Mouse (Mus musculus) intestine, postnatal 0 days (tissue): ENCODE data around the gene Znrd1. TPM values are rescaled to one million over a fixed set of nuclear protein-coding genes. Genes with fewer than 3 reads are reported as not detected.

Experiments used
- ATAC-seq: fragments of 200-750 bp; cut with Nextera tagmentation; 2 replicates; pipeline ENCODE4 v1.8.0; 2017; ENCODE audit warnings: mild to moderate bottlenecking, moderate TSS enrichment, moderate library complexity
- H3K27ac ChIP-seq: fragments of 300-500 bp; sonication (generic); 2 replicates; pipeline ENCODE4 v1.5.1; 2014; ENCODE audit warnings: mild to moderate bottlenecking, low read depth, low read length, moderate library complexity
- H3K27me3 ChIP-seq: fragments of 300-500 bp; sonication (generic); replicated peaks from 2 replicates; pipeline ENCODE4 v1.6.1; 2014; ENCODE audit warnings: low read length, mixed read lengths; ENCODE audit not compliant: control insufficient read depth, insufficient read depth
- H3K36me3 ChIP-seq: fragments of 300-500 bp; sonication (generic); 2 replicates; pipeline ENCODE4 v1.6.1; 2014; ENCODE audit warnings: mild to moderate bottlenecking, moderate library complexity; ENCODE audit not compliant: control insufficient read depth, insufficient read depth
- H3K4me1 ChIP-seq: fragments of 300-500 bp; sonication (generic); replicated peaks from 2 replicates; pipeline ENCODE4 v1.6.1; 2014; ENCODE audit warnings: antibody characterized with exemption, low read length, mixed read lengths; ENCODE audit not compliant: control insufficient read depth, insufficient read depth
- H3K4me2 ChIP-seq: fragments of 300-500 bp; sonication (generic); replicated peaks from 2 replicates; pipeline ENCODE4 v1.6.1; 2014; ENCODE audit warnings: low read depth, mild to moderate bottlenecking, moderate library complexity
- H3K4me3 ChIP-seq: fragments of 300-500 bp; sonication (generic); 2 replicates; pipeline ENCODE4 v1.5.1; 2014; ENCODE audit warnings: low read depth, low read length
- H3K9ac ChIP-seq: fragments of 300-500 bp; sonication (generic); 2 replicates; pipeline ENCODE4 v1.6.1; 2014; ENCODE audit warnings: mild to moderate bottlenecking, low read depth, low read length
- H3K9me3 ChIP-seq: fragments of 300-500 bp; sonication (generic); 2 replicates; pipeline ENCODE4 v1.6.1; 2016; ENCODE audit warnings: mixed run types; ENCODE audit not compliant: control insufficient read depth
- CTCF ChIP-seq: sonication (generic); IDR thresholded peaks from 2 replicates; pipeline ENCODE4 v1.5.1; 2016; ENCODE audit warnings: low read depth, mild to moderate bottlenecking, control low read depth, antibody characterized with exemption, moderate library complexity
- WGBS: fragments of 180-500 bp; shearing (Covaris S2); extraction: QIAGEN DNeasy Blood & Tissue Kit; methylation state at CpG from one replicate; pipeline ENCODE4 v1.1.7; 2014; 5-methylcytosine and 5-hydroxymethylcytosine counted together
- polyA plus RNA-seq: library from polyadenylated mRNA; unstranded; fragments of >200 nt; fragmentation: Nextera tagmentation; extraction: Ambion mirVana; gene quantifications from 2 replicates; pipeline ENCODE4 v1.2.1, GENCODE M21; 2015

Znrd1 gene
- polyA plus RNA-seq, 1 experiment from 2014 or later = 59.1 TPM

GRCm38 (mm10) chr17:36944121-36944775 is 14.1 kb downstream of the Znrd1 start:
- H3K27ac ChIP-seq = no peak overlapping the region
- 32% methylated on average over 9 of the region's 9 CpGs for WGBS
- H3K9me3 ChIP-seq = no peaks in the 10 kb centered on the region
- H3K4me2 ChIP-seq = no peak overlapping the region
- H3K36me3 ChIP-seq = peaks cover 9% of the 10 kb centered on the region; the same call in 1 of the 2 replicates
- H3K4me1 ChIP-seq = no peaks in the 10 kb centered on the region; the same call in 1 of the 2 replicates
- ATAC-seq = 0 out of 2 replicates have a peak, but pooled peaks have one; percentile 14
- TF ChIP-seq CTCF = peak; percentile 48
- peaks cover 35% of the 10 kb centered on the region for H3K27me3 ChIP-seq
- H3K9ac ChIP-seq = no peak overlapping the region
- H3K4me3 ChIP-seq = 0 out of 2 replicates have a peak overlapping the region, but pooled peaks have one; percentile 3

DNA sequence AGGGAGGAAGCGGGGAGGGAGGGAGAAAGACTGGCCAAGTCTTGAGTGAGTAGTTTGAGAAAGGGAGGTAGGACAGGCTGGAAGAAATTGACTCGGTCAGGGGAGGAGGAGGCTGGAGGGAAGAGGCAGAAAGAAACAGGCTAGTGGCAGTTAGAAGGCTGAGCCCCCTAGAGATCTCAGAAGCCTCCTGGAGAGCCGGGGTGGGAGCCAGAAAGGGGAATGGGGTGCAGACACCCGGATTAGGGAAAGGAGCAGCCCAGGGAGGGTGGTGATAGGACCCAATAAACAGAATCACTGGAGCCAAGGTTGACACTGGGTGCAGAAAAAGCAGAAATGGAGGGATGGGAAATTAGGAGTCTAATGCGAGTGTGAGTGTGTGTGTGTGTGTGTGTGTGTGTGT is 14.7 kb downstream of the Znrd1 start:
- Histone ChIP-seq H3K9ac (no peak overlapping the region), H3K36me3 (peaks cover 4% of the 10 kb centered on the region; the same call in 1 of the 2 replicates), H3K9me3 (no peaks in the 10 kb centered on the region), H3K4me2 (no peak overlapping the region), H3K4me1 (no peaks in the 10 kb centered on the region; the same call in 1 of the 2 replicates), H3K27ac (no peak overlapping the region), H3K4me3 (peak overlapping the region; percentile 45), H3K27me3 (peaks cover 35% of the 10 kb centered on the region)
- ATAC-seq = no peak
- TF ChIP-seq CTCF = no peak
- WGBS = 30% methylated on average over 5 of the region's 5 CpGs

DNA sequence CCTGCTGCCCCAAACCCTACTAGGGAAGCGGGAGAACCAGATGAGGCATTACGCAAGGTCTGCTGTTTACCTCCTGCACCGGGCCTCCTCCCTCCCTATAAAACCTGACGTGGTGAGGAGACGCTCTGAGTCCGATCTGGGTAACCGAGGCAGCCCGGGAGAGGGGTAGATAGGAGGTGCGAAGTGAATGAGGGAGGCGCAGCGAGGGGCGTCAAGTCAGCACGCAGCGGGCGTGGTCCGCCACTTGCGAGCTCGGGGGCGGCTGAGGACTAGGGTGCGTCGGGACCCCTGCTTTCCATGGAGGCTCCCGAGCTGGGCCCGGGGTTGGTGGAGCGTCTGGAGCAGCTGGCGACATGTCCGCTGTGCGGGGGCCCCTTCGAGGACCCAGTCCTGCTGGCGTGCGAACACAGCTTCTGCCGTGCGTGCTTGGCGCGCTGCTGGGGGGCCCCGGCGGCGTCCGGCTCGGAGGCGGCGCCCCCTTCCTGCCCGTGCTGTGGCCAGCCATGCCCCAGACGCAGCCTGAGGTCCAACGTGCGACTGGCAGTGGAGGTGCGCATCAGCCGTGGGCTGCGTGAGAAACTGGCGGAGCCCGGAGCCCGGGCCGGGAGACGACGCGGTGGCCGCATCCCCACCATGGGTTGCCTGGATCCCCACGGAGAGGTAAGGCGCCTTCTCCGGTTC is 15.4 kb downstream of the Znrd1 start, which contains the start of gene Rnf39:
TSS of gene Rnf39 (plus strand) at position 128 of the 681 bp plus-strand sequence.
- H3K9me3 ChIP-seq = no peaks in the 10 kb centered on the region
- 0 out of 2 replicates have a peak, but pooled peaks have one; percentile 6 for TF ChIP-seq CTCF
- peak within 1 kb of the TSS; percentile 81 for H3K4me2 ChIP-seq
- no peaks in the 10 kb centered on the region; the same call in 1 of the 2 replicates for H3K4me1 ChIP-seq
- WGBS = 2% methylated on average over 59 of the region's 59 CpGs
- H3K4me3 ChIP-seq = peak within 1 kb of the TSS; percentile 45
- ATAC-seq = peak; percentile 71
- peaks cover 35% of the 10 kb centered on the region for H3K27me3 ChIP-seq
- H3K27ac ChIP-seq = no peak within 1 kb of the TSS; the same call in 1 of the 2 replicates
- H3K36me3 ChIP-seq = no peaks in the 10 kb centered on the region
- peak within 1 kb of the TSS; percentile 45; the same call in 1 of the 2 replicates for H3K9ac ChIP-seq

DNA sequence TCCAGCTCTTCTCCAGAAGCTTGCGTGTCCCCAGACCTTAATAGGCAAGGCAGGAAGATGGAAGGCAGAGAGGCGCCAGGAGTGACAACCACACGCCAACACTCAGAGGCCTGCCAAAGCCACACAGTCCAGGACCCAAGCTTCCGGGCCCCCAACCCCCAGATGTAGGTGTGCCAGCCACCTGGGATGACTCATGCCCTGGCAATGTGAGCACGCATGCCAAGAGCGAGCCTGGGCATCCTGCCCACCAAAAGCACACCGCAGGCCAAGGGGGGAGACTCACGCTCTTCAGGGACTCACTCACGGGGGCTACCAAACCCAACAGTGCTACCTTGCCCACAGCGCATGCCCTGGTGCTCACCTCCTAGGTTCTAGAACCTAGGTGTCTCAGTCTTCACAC is 16.0 kb downstream of the Znrd1 start:
- peak overlapping the region; percentile 45 for H3K4me3 ChIP-seq
- WGBS = 43% methylated on average over 10 of the region's 10 CpGs
- H3K36me3 ChIP-seq = no peaks in the 10 kb centered on the region
- no peak for TF ChIP-seq CTCF
- H3K9me3 ChIP-seq = no peaks in the 10 kb centered on the region
- no peaks in the 10 kb centered on the region; the same call in 1 of the 2 replicates for H3K4me1 ChIP-seq
- H3K27ac ChIP-seq = no peak overlapping the region
- ATAC-seq = peak; percentile 62
- H3K27me3 ChIP-seq = peaks cover 35% of the 10 kb centered on the region
- peak overlapping the region; percentile 81 for H3K4me2 ChIP-seq
- 0 out of 2 replicates have a peak overlapping the region, but pooled peaks have one; percentile 45 for H3K9ac ChIP-seq

DNA sequence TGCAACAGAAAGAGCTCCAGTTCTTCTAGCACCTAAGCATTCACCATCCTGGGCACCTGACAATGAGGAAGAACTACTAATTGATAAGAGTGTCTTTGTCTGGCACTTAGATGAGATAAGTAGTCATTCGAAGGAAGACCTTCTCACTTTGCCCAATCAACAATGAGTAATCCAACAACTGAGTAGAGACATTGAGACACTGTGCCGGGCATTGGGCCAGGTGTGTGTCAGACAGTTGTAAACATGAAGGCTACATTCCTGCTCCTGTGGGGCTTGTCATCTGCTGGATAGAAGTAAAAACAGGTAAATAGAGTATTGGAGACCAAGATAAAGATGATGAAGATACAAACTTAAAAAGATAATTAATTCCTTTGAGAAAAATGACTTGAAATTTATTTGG is 20.3 kb downstream of the Znrd1 start:
- no peak overlapping the region for H3K4me3 ChIP-seq
- H3K27me3 ChIP-seq = peaks cover 9% of the 10 kb centered on the region
- no peak for ATAC-seq
- H3K36me3 ChIP-seq = no peaks in the 10 kb centered on the region
- TF ChIP-seq CTCF = no peak
- H3K9me3 ChIP-seq = no peaks in the 10 kb centered on the region
- 30% methylated on average over 2 of the region's 2 CpGs for WGBS
- H3K4me2 ChIP-seq = no peak overlapping the region
- H3K9ac ChIP-seq = no peak overlapping the region
- H3K4me1 ChIP-seq = no peaks in the 10 kb centered on the region; the same call in 1 of the 2 replicates
- no peak overlapping the region for H3K27ac ChIP-seq

DNA sequence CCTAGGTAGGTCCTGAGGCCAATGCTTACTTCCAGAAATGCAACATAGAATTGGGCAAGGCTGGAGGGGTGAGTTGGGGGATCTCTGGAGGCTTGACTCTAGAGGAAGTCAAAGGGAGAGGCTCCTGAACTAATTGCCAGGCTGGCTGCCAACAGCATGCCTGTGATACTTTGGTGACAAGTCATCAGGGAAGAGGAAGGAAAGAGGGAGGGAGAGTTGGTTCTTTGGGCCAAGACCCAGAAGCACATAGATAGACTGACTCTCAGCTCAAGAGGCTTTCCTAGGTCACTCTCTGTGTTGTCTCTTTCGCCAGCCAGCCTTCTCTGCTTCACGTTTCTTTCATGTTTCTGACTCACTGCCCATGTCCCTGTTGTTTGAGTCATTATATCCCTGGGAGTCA is 26.6 kb downstream of the Znrd1 start:
- Histone ChIP-seq H3K4me2 (no peak overlapping the region), H3K4me3 (no peak overlapping the region), H3K36me3 (no peaks in the 10 kb centered on the region), H3K27me3 (no peaks in the 10 kb centered on the region), H3K9me3 (no peaks in the 10 kb centered on the region), H3K9ac (no peak overlapping the region), H3K4me1 (no peaks in the 10 kb centered on the region), H3K27ac (no peak overlapping the region)
- no peak for TF ChIP-seq CTCF
- 65% methylated on average over 2 of the region's 2 CpGs for WGBS
- ATAC-seq = no peak
